Mouse (Mus musculus) embryo, embryonic 10 days (tissue): ENCODE data around the gene Pex1.
"Not testable (repeated sequence)": the region's sequence is repeated elsewhere in the genome, so short reads cannot be mapped to it uniquely, and the experiment has no call there.

ENCODE experiments used
- DNase-seq: peaks from one replicate; pipeline ENCODE4 v3.0.0-alpha.2; 2015; ENCODE audit warnings: low spot score

Pex1 gene

DNA sequence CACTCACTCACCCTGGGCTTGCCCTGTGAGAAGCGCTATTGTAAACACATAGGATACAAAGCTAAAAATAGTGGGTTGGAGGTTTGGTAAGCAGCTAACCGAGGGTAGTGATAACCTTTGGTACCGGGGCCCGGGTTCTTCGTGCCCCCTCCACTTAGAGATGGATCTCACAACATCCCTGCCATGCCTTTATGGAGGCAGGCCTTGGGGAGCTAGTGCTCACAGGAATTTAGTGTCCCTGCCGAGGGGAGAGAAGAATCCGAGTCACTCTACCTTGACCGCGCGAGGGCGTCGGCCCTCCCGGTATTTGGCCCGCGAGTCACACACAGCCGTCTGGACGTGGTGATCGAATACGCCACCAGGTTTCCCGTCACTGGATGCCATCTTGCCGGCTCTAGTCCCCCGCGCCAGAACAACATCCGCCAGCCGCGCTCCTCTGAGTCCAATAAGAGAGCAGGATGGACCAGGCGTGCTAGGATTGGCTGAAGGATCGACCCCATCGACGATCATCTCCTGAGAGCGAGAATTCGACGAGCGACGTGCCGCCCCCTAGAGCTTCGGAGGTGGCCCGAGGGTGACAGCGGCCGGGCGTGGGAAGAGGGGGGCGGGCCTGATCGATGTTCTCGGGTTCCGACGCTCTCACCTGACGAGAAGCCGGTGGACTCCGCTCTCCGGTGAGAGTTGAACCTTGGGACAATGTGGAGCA is at the start of gene Pex1:
TSS of gene Pex1 (plus strand) at position 374 of the 706 bp plus-strand sequence.
- DNase-seq, result peak; percentile 99

DNA sequence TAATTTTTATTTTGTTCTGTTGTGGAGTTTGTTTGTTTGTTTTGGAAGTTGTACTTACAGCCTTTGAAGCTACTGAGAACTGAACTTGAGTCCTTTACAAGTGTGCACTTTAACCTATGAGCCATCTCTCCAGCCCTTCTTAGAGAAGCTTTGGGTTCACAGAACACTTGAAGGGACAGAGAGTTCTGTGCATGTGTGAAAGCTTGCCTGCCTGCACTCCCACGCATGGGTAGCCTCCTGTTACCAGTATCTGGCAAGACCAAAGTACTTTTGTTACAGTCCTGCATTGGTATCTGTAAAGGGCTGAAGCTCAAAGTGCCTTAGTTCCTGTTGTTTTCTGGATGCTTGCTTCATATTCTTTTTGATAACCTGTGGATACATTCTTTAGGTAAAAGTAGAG is 49.6 kb upstream of the Pex1 start:
- DNase-seq, result no peak

- DNase-seq, result no peak
Measured at GRCm38 (mm10) chr5:3551481-3551880, 44.4 kb upstream of the Pex1 start.

DNA sequence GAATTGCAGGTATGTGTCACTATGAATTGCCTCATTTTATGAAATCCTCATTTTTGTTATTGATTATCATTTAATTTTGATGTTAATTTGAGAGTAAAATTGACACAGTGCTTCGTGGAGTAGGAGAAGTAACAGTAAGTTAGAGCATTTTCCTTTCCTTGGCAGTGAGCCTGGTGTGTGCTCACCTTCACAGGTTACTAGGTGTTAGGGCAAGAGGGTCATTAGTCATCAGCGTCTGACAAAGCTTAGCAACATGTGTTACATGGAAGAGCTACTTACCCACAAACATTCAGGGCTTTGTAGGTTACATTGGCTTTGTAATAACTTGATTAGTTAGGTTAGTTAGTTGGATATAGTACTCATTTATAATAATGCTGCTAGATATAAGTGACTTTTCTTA is 41.7 kb upstream of the Pex1 start:
- no peak for DNase-seq

DNA sequence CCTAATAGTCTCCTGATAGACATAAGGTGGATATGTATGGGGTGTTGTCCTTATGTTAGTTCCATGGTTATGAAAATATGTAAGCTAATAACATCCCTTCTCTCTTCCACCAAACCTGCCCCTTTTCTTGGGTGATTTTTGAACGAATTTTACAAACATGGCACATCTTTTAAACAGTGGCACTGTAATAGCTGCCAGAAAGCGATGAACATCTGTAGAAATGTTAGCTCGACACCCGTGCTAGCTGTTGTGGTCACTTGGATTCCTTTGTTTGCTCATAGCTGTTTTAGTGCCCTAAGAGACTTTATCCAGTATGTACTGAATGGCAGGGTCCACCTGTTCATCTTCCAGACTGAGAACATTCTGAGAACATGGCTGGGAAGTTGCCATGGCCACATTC is 24.6 kb upstream of the Pex1 start, which contains the start of gene 1700109H08Rik:
TSS of gene 1700109H08Rik (plus strand) at position 301 of the 400 bp plus-strand sequence.
- no peak for DNase-seq

DNA sequence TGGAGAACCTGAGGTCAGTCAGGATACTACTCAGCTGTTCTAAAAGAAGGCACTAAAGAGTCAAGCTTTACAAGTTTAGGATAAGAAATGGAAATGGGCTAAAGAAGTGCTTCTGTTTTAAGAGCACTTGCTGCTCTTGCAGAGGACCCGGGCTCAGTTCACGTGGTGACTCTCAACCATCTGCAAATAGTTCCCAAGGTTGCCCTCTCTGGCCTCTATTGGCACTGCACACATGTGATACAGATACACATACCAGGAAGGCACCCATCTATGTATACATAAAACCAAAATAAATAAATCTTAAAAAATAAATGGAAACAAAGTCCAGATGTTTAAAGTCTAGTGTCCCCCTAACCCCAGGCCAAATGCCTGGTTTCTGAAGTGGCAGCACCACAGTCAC is 21.0 kb upstream of the Pex1 start:
- no peak for DNase-seq

DNA sequence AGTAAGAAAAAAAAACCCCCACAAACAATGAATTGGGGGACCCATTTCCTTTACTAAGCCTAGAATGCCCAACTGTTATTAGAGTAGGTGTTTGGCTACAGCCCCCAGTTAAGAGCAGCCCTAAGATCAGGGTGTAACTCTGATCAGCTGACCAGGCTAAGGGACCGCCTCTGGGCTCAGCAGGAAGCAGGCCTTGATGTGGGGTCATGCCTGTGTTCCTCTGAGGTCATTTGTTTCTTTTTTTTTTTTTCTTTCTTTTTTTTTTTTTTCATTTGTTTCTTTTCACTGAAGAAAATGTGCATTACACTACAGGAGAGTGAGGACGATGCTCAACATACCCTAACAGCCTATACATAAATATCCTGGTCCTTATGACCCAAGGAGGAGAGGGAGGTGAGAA is 17.9 kb upstream of the Pex1 start:
- DNase-seq, result no peak

DNA sequence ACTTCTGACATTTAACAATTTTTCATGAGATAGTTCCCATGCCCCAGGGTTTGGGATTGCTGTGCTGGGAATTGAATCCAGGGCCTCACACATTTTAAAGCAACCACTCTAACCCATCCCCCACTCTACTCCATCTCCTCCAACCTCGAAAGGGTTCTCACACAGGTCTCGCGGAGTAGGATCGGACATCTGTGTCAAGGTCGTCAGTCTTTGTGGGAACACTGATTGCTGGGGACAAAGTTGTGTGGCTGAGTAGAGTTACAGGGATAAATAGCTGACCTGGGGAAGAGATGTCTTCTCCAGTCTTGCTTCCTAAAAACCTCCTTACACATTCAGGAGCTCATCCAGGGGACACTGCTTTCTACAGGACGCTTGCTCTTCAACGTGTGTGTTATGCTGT is 16.8 kb upstream of the Pex1 start:
- no peak for DNase-seq

DNA sequence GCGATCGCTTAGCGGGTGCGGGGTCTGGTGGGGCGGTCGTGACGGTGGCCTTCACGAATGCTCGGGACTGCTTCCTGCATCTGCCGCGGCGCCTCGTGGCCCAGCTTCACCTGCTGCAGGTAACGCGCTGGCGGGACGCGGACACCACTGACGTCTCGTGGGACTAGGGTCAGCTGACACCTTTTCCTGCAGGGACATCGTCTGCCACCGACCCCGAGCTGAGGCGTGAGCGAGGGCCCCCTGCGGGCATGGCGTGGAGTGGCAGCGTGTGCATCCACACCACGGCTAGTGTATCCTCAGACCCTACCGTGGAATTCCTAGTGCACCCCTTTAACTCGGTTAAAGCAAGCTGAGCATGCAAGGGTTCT is 517 bp downstream of the Pex1 start, which contains the start of gene Rbm48:
TSS of gene Rbm48 (minus strand) at position 187 of the 368 bp plus-strand sequence.
- peak; percentile 87 for DNase-seq

GRCm38 (mm10) chr5:3597171-3597570 is 1.3 kb downstream of the Pex1 start:
- no peak for DNase-seq

- DNase-seq, result no peak
Measured at GRCm38 (mm10) chr5:3598766-3599165, 2.9 kb downstream of the Pex1 start.

DNA sequence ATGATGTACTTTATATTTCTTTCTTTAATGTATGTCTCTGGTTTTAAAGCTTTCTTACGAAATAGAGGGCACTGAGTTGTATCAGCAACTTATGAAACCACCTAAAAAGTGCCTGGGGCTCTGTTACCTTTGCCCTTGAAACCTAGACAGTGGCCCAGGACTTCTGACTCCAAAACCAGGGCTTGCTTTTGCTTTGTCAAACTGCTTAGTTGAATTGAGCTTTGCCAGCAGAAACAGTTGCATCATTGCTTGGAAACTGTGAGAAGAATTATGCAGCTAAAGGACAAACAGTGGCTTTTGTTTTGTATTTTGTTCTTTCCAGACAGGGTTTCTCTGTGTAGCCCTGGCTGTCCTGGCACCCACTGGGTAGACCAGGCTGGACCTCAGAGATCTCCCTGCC is 4.4 kb downstream of the Pex1 start:
- no peak for DNase-seq

- DNase-seq, result no peak
Measured at GRCm38 (mm10) chr5:3600790-3601189, 4.9 kb downstream of the Pex1 start.

DNA sequence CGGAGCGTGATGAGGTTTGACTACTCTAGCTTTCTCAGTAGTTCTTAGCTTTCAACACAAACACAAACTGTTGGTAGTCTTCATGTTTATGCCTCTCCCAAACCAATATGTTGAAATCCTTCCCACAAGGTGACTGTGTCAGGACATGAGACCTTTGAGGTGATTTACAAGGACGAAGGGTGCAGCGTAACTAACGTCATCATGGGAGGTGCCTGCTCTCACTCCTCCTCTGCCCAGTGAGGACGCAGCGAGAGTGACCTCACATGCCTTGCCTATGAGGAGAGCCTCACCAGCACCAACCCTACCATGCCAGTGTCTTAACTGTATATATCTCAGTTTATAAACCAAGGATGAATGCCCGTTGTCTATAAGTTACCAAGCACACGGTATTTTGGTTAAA is 11.2 kb downstream of the Pex1 start:
- no peak for DNase-seq

GRCm38 (mm10) chr5:3609241-3609640 is 13.4 kb downstream of the Pex1 start:
- no peak for DNase-seq

DNA sequence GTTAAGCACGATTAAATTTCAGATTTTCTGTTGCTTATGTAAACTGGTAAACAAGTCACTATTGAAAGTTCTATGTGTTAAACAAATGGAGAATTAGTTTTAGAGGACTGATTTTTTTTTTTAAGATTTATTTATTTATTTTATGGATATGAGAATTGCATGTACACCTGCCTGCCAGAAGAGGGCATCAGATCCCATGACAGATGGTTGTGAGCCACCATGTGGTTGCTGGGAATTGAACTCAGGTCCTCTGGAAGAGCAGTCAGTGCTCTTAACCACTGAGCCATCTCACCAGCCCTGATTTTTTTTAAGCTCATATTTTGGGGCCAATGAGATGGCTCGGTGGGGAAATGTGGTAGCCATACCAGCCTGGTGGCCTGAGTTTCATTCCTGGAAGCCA is 16.0 kb downstream of the Pex1 start:
- not testable (repeated sequence) for DNase-seq

GRCm38 (mm10) chr5:3620486-3620885 is 24.6 kb downstream of the Pex1 start:
- no peak for DNase-seq

DNA sequence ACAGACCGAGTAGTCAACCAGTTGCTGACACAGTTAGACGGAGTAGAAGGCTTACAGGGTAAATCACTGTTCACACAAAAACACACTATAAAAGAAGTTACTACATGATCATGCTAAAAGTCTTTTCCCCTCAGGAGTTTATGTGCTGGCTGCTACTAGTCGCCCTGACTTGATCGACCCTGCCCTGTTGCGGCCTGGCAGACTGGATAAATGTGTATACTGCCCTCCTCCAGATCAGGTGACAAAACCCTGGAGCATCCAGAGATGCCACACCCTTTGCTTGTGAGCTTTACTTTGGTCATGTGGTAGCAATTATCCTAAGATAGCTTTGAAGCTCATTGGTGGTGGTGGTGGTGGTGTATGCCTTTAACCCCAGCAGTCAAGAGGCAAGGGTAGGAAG is 34.2 kb downstream of the Pex1 start:
- DNase-seq, result no peak

DNA sequence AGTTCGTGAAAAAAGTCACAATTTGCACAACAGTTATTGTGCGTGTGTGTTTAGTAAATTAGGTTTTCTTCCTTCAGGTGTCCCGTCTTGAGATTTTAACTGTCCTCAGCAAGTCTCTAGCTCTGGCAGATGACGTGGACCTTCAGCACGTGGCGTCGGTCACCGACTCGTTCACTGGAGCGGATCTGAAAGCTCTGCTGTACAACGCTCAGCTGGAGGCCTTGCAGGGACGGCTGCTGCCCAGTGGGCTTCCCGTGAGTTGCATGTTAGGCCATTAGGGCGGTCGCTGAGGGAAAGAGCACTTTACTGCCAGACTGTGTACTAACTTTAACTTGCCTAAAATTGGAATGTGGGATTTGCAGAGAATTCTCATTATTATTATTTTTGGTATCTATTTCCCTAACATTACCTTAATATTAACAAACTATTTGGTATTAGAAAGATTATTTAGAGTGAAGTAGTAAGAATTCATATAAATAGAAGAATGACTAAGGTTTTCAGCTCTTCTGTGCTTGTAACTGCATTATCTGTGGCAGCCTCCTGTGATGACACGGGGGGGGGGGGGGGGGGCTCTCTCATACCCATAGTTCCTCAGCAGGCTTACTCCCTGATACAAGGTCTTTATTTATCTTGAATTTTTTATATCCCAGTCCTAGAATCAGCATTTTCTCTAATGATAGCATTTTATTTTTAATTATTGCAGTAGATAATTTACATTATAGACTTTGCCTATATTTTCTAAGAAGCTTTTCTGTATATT is 35.8 kb downstream of the Pex1 start:
- DNase-seq, result no peak

DNA sequence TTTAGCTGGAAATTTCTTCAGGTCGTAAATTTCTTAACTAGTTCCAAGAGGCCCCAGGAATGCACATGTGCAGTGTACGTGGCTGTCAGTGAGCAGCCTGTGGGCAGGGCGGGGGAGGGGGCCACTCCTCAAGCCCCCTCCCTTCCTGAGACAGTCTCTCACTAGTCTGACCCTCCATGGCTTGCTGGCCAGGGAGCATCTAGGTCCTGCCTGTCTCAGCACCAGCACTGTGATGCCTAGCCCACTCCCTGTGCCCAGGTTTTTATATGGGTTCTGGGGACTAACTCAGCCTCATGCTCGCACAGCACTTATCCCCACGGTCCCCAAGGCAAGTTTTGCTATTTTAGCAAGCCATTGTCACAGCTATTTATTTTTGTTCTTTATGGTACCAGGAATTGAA is 36.4 kb downstream of the Pex1 start:
- no peak for DNase-seq

DNA sequence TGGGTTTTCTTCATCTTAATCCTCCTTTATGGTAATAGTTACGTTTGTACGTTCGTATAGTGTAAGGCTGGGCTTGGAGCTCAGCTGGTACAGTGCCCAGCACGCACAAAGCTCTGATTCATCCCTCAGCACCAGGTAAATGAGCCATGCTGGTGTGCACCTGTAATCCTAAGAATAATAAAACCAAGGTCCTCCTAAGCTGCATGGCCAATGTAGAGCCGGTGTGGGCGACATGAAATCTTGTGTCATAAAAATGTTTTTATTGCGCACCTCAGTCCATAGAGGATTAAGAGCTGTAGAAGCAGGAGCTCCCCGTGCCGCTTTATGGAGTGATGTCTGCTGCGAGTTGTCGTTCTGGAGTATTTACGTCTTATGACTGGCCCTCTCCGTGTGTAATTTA is 37.4 kb downstream of the Pex1 start:
- no peak for DNase-seq

GRCm38 (mm10) chr5:3633951-3634350 is 38.1 kb downstream of the Pex1 start:
- no peak for DNase-seq

DNA sequence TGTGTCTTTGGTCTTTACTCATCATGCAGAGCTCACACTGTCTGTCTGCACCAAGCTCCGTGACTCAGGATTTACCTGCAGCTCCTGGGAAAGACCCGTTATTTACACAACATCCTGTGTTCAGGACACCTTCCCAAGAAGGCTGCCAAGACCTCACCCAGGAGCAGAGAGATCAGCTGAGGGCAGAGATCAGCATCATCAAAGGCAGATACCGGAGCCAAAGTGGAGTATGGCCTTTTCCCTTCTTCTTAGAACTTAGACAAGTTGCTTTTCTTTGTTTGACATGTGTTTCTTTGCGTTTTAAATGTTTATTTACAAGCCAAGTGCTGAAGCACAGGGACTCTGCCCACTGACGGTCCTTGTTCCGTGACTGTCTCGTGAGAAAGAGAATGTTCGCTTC is 39.4 kb downstream of the Pex1 start:
- DNase-seq, result no peak

- no peak for DNase-seq
Measured at GRCm38 (mm10) chr5:3644621-3645020, 48.8 kb downstream of the Pex1 start.
